Mouse (Mus musculus) adrenal gland, postnatal 10 days (tissue): ENCODE measurements around the gene Ifne. TPM values are rescaled to one million over a fixed set of nuclear protein-coding genes. Genes with fewer than 3 reads are reported as not detected.
"Not testable (repeated sequence)": the region's sequence is repeated elsewhere in the genome, so short reads cannot be mapped to it uniquely, and the experiment has no call there.

Experiments used
- DNase-seq: peaks from one replicate; pipeline ENCODE4 v3.0.0; 2021; ENCODE audit warnings: mixed read lengths
- microRNA-seq: library from miRNA; unstranded; fragments of <30 nt; microRNA quantifications from one replicate; pipeline ENCODE4 v1.2.0, GENCODE M21; 2021
- total RNA-seq, 2 experiments: library from RNA; stranded (reverse); gene quantifications; 2 replicates each; pipeline ENCODE4 v1.2.3; 2021

Ifne gene
- total RNA-seq, 2 experiments from 2014 or later: not detected

DNA sequence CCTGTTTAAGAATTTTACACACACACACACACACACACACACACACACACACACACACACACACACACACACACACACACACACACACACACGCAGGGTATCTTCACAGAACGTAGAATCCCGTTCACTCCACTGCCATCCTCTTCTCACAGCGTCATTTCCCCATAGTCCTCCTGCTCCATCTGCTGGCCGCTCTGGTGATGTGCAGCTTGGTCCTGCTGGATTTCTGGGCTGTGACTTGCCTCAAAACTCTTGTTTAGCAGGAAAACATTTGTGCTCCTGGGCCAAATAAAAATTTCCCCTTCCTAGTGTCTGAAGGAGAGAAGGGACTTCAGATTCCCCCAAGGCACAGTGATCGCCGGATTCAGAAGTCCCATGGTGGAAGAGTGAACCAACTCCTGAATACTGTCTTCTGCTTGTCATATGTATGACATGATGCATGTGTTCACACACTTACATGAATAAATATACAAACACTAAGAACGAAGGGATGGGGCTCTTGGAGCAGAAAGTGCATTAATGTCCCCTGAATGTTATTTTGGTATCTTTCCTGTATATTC, 12.6 kb downstream of the Ifne start:
- DNase-seq: peak; percentile 85

DNA sequence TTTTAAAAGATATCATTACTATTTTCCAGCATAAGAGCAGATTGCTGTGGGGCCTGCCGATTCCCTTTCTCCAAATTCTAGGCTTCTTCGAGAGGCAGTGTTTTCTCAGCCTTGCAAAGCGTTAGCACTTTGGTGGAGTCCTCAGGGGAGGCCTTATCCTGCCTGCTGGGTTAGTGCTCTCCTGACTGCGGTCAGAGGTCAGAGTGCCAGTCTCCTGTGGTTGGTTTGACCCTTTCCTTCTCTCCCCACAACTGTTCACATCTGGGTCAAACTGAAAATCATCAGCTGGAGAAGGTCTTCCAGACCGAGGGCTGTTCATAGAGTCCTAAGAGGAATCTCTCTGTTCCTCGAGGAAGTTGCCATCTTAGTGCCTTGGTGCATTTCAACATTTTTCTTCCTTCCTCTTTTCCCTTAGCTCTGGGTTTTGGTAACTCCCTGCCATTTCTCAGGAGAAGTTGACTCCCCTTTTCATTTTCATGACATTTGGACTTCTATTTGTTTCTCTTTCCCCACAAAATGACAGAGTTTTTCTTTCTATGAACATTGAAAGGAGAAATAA, 14.9 kb downstream of the Ifne start:
- DNase-seq: no peak

DNA sequence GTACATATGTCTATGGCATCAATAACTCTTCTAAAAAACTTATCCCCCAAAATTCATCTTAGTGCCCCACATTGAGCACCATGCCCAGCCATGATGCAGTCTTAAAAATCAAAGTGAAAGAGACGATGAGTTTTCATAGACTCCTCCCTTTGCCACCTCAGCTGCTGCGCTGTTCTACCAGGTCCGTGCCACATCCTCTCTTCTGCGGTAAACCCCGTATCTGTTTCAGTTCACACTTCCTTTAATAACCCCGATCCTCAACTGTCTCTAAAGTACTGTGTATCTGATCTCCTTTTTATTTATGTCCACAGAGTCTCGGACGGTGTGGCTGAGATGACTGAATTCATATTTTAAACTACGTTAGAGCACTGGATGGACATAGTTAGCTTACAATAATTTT, 15.4 kb downstream of the Ifne start:
- no peak for DNase-seq

DNA sequence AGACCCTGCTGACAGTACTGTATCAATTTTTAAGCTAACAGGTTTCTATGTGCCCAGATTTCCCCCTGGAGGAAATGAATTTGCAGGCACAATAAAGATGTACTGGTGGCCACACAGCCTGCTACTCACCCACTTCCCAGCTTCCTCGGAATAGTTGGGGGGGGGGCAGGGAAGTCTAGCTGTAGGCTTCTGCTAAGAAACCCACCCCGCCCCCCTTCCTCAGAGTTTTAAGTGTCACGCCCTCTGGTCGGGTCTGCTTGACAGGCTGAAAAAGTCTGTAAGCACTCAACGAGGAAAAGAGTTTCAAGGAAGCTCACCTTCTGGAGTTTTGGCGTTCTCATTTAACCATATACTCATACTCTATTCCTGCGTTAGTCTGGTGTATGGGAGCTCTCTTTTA, 16.7 kb downstream of the Ifne start:
- no peak for DNase-seq

DNA sequence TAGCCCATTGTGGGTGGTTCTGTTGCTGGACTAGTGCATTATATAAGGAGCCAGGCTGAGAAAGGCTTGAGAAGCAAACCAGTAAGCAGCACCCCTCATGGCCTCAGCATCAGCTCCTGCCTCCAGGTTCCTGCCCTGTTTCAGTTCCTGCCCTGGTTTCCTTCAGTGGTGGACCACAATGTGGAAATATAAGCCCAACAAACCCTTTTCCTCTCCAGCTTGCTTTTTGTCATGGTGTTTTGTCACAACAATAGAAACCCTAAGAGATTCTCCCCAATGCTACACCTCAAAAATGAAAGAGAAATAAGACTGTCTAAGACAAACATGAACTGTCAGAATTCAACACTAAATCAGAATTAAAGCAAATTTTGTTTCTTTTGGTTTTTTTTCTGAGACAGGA, 20.8 kb downstream of the Ifne start:
- no peak for DNase-seq

DNA sequence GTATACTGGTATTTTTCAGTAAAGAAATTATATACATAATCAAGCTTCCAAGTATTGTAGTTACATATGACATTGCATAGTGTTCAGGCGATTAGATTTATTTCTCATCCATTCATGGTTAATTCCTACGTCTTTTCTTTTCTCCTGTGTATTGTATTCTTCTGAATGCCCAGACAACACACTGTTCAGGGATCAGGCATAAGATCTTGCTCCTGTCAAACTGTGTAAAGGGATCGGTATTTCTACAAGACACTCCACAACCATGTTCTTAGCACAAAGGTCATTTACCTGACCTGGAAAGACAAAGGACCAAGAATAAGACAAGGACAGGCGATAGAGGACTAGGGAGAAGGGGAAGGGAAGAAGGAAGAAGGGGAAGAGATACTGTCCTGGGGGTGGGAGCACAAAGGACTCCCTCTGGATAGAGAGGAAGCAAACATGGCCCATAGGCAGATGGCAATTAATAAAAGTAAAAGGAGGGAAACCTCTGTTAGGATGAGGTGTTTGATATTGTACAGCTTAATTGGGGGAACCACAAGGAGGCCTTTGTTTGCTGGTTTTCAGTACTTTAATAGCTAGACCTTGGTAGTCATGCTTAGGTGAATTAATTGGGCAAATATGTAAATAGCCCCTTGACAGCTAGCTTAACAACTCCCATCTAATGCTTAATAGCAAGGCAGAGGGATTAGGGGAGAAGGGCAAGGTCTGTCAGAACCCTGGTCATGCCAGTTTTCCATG, 28.8 kb downstream of the Ifne start:
- DNase-seq: no peak

DNA sequence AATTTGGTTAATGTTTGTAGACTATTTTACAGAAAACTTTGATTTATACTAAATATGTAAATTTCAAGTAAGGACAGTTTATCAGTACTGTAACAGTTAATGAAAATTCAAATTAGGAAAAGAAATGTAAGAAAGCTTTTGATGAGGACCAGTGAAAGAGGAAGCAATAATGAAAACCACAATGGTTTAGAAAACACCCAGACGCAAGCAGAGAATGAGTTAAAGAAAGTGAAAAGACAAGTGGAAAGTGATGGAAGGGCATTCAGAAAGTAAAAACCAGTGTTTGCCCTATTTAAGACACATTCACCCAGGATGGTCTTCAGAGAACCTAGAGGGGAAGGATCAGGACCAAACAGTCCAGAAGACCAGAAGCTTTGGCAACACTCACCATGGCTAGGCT, 30.3 kb downstream of the Ifne start, which contains the start of gene Ifna1:
TSS of gene Ifna1 (plus strand) at position 390 of the 400 bp plus-strand sequence.
- DNase-seq: no peak

DNA sequence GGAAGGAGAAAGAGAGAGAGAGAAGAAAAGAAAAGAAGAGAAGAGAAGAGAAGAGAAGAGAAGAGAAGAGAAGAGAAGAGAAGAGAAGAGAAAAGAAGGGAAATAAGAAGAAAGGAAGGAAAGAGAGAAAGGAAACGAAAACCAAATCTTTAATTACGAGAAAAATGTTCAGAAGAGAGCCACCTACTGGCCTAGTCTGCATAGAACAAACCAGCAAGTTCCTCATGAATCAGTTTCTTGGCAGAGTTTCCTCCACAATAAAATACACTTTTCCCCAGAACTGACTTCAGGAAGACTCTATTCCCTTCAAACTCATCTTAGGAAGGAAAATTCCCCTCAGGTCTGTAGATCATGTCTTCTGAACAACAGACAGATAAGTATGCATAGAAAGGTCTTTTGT, 34.7 kb downstream of the Ifne start:
- DNase-seq: no peak

DNA sequence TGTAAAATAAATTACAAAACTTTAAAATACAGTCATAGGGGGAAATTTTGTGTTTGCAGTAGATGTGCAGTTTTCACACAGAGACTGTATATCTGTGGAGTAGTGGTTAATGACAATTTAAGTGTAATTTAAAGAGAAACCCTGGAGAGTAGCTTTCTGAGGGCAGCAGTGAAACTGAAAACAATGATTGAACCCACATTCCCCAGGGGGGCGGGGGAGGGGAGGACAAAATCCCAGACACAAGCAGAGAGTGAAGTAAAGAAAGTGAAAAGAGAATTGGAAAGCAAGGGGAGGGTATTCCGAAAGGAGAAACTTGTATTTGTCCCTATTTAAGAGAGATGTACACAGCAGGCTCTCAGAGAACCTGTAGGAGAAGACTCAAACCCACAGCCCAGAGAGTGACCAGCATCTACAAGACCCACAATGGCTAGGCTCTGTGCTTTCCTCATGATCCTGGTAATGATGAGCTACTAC, 38.5 kb downstream of the Ifne start, which contains the start of gene Ifna4:
TSS of gene Ifna4 (plus strand) at position 424 of the 474 bp plus-strand sequence.
- DNase-seq: no peak

DNA sequence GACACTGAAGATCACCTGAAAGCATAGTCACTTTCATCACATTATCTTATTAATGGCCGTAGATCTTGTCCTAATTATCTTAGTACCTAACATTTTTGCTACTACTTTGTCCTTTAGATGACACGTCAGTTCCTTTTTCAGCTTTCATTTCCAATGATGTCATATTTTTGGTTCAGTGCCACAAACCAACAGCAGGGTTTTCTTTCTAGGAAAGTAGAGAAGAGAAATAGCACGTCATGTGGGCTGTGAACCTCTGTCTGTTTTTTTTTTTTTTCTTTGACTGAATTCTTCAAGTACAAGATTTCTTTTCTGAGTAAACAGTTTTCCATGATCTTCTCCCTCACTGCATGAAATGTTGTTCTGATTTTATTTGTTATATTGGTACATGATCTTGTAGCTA, 39.9 kb downstream of the Ifne start:
- no peak for DNase-seq

DNA sequence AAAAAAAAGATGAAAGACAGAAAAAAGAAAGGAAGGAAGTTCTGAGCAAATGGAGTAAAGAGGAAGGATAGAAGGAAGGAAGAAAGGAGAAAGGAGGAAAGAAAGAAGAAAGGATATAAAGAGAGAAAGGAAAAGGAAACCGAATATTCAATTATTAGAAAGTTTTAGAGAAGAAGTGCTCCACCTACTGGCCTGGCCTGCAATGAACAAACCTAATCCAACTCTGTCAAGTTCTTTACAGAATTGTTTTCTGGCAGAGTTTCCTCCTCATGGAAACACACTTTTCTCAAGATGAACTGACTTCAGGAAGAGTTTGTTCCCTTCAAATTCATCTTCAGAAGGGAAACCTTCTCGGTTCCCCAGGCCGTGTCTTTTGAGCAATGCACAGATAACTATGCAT, 41.2 kb downstream of the Ifne start:
- peak; percentile 4 for DNase-seq

DNA sequence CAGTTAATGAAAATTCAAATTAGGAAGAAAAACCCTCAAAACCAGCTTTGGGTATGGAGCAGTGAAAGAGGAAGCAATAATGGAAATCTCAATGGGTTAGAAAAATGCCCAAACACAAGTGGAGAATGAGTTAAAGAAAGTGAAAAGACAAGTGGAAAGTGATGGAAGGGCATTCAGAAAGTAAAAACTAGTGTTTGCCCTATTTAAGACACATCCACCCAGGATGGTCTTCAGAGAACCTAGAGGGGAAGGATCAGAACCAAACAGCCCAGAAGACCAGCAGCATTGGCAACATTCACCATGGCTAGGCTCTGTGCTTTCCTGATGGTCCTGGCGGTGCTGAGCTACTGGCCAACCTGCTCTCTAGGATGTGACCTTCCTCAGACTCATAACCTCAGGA, 44.8 kb downstream of the Ifne start, which contains the start of gene Ifna5:
TSS of gene Ifna5 (plus strand) at position 301 of the 400 bp plus-strand sequence.
- not testable (repeated sequence) for DNase-seq

DNA sequence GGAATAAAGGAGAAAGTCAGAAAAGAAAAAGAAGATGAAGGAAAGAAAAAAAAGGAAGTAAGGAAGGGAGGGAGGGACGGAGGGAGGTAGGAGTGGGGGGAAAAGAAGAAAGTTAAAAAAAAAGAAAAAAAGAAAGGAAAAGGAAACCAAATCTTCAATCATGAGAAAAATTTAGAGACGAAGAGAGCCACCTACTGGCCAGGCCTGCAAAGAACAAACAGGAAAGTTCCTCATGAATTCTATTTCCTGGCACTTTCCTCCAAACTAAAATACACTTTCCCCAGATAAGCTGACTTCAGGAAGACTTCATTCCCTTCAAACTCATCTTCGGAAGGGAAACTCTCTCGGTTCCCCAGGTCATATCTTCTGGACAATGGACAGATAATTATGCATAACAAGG, 49.5 kb downstream of the Ifne start:
- peak; percentile 28 for DNase-seq

Small RNA genes within 50 kb of the gene (microRNA-seq; reads per million reads assigned to microRNA genes)
- gene Mir31: 2,099 reads per million, percentile 84 among the genes with 10 or more reads in this experiment

Other genes with a start within 250 kb of the Ifne start
- gene C87499, start 245.8 kb downstream of the Ifne start, total RNA-seq: not detected
- not detected for gene Ifna13, start 235.7 kb downstream of the Ifne start, total RNA-seq
- gene Ifna16, start 203.3 kb downstream of the Ifne start, total RNA-seq: not detected
- gene Ifna2, start 196.3 kb downstream of the Ifne start, total RNA-seq: not detected
- gene Ifnab, start 188.8 kb downstream of the Ifne start, total RNA-seq: not detected
- 1 to 10 TPM in 1 of 2 experiments, under 1 TPM in 1; 0.60 to 1.2 TPM for gene Gm26566, start 158.4 kb downstream of the Ifne start, total RNA-seq
- 10 to 100 TPM; 74.5 to 81.4 TPM for gene Klhl9, start 157.7 kb downstream of the Ifne start, total RNA-seq
- not detected for gene Gm13271, start 125.3 kb downstream of the Ifne start, total RNA-seq
- under 1 TPM in 1 of 2 experiments, not detected in 1; 0.24 TPM for gene Gm13283, start 120.1 kb downstream of the Ifne start, total RNA-seq
- gene Gm13290, start 106.4 kb downstream of the Ifne start, total RNA-seq: not detected
- not detected for gene Gm13289, start 103.3 kb downstream of the Ifne start, total RNA-seq
- gene Gm13272, start 100.4 kb downstream of the Ifne start, total RNA-seq: not detected
- not detected for gene Ifnz, start 98.1 kb downstream of the Ifne start, total RNA-seq
- not detected for gene Gm13276, start 94.5 kb downstream of the Ifne start, total RNA-seq
- gene Gm13277, start 91.6 kb downstream of the Ifne start, total RNA-seq: not detected
- not detected for gene Gm13278, start 88.7 kb downstream of the Ifne start, total RNA-seq
- not detected for gene Gm13275, start 85.7 kb downstream of the Ifne start, total RNA-seq
- gene Gm13279, start 82.8 kb downstream of the Ifne start, total RNA-seq: not detected
- gene Gm13285, start 80.5 kb downstream of the Ifne start, total RNA-seq: under 1 TPM in 1 of 2 experiments, not detected in 1; 0.21 TPM
- not detected for gene Gm13287, start 76.9 kb downstream of the Ifne start, total RNA-seq
- gene Gm13288, start 74.7 kb downstream of the Ifne start, total RNA-seq: not detected
- not detected for gene Ifna7, start 64.0 kb downstream of the Ifne start, total RNA-seq
- gene Ifna11, start 60.2 kb downstream of the Ifne start, total RNA-seq: not detected
- not detected for gene Ifna6, start 52.8 kb downstream of the Ifne start, total RNA-seq
- gene Ifna5, start 44.7 kb downstream of the Ifne start, total RNA-seq: not detected
- not detected for gene Ifna4, start 38.3 kb downstream of the Ifne start, total RNA-seq
- gene Ifna1, start 30.1 kb downstream of the Ifne start, total RNA-seq: not detected